Mouse (Mus musculus) embryonic facial prominence, embryonic 14.5 days (tissue): Measurements from ENCODE around the gene Gm38655. TPM values are rescaled to one million over a fixed set of nuclear protein-coding genes. Genes with fewer than 3 reads are reported as not detected.
A peak's percentile ranks its signal among the peaks of the same experiment; 100 is the strongest.
"Not testable (repeated sequence)": the region's sequence is repeated elsewhere in the genome, so short reads cannot be mapped to it uniquely, and the experiment has no call there.

Experiments used
- ATAC-seq: fragments of 200-750 bp; cut with Nextera tagmentation; 2 replicates; pipeline ENCODE4 v1.8.0; 2017; ENCODE audit warnings: low read depth, moderate number of reproducible peaks, moderate TSS enrichment
- DNase-seq: peaks from one replicate; pipeline ENCODE4 v3.0.0-alpha.2; 2015; ENCODE audit warnings: low spot score
- H3K27ac ChIP-seq: fragments of 300-500 bp; sonication (generic); replicated peaks from 2 replicates; pipeline ENCODE4 v1.5.1; 2014; ENCODE audit warnings: low read depth, mild to moderate bottlenecking, low read length, moderate library complexity
- H3K27me3 ChIP-seq: fragments of 300-500 bp; sonication (generic); replicated peaks from 2 replicates; pipeline ENCODE4 v1.6.1; 2014; ENCODE audit warnings: low read length; ENCODE audit not compliant: control insufficient read depth, insufficient read depth
- H3K36me3 ChIP-seq: fragments of 300-500 bp; sonication (generic); 2 replicates; pipeline ENCODE4 v1.6.1; 2014; ENCODE audit warnings: low read length, mixed read lengths; ENCODE audit not compliant: control insufficient read depth, insufficient read depth
- H3K4me1 ChIP-seq: fragments of 300-500 bp; sonication (generic); 2 replicates; pipeline ENCODE4 v1.6.1; 2014; ENCODE audit warnings: antibody characterized with exemption, low read length; ENCODE audit not compliant: control insufficient read depth, insufficient read depth
- H3K4me2 ChIP-seq: fragments of 300-500 bp; sonication (generic); 2 replicates; pipeline ENCODE4 v1.6.1; 2014; ENCODE audit warnings: low read depth, mild to moderate bottlenecking, low read length, moderate library complexity, mixed read lengths
- H3K4me3 ChIP-seq: fragments of 300-500 bp; sonication (generic); 2 replicates; pipeline ENCODE4 v1.5.1; 2014; ENCODE audit warnings: low read depth, mild to moderate bottlenecking, low read length
- H3K9ac ChIP-seq: fragments of 300-500 bp; sonication (generic); 2 replicates; pipeline ENCODE4 v1.6.1; 2014; ENCODE audit warnings: low read depth, mild to moderate bottlenecking, low read length, moderate library complexity, mixed read lengths
- H3K9me3 ChIP-seq: fragments of 300-500 bp; sonication (generic); 2 replicates; pipeline ENCODE4 v1.6.1; 2016; ENCODE audit warnings: low read length; ENCODE audit not compliant: control insufficient read depth
- WGBS: fragments of 180-500 bp; shearing (Covaris S2); extraction: QIAGEN DNeasy Blood & Tissue Kit; methylation state at CpG from one replicate; pipeline ENCODE4 v1.1.7; 2014; 5-methylcytosine and 5-hydroxymethylcytosine counted together
- polyA plus RNA-seq: library from polyadenylated mRNA; unstranded; fragments of >200 nt; fragmentation: Nextera tagmentation; extraction: Ambion mirVana; gene quantifications from 2 replicates; pipeline ENCODE4 v1.2.1, GENCODE M21; 2014

Gene Gm38655
- polyA plus RNA-seq, result 0.25 TPM in 1 of 2 replicates, not detected in the other

GRCm38 (mm10) chr17:25175411-25175810 lies at the start of gene Gm38655:
Gene Gm38655, minus strand, starts transcription at chr17:25175471.
- no peaks in the 10 kb centered on the region for H3K4me1 ChIP-seq
- no peak within 1 kb of the TSS for H3K27ac ChIP-seq
- no peak within 1 kb of the TSS for H3K4me3 ChIP-seq
- H3K9ac ChIP-seq, result no peak within 1 kb of the TSS; the same call in 1 of the 2 replicates
- ATAC-seq, result 0 out of 2 replicates have a peak, but pooled peaks have one; percentile 26
- H3K4me2 ChIP-seq, result no peak within 1 kb of the TSS
- no peak for DNase-seq
- H3K9me3 ChIP-seq, result no peaks in the 10 kb centered on the region
- whole genome bisulfite sequencing, result 52% methylated on average over 9 of the region's 9 CpGs
- H3K36me3 ChIP-seq, result no peaks in the 10 kb centered on the region
- H3K27me3 ChIP-seq, result no peaks in the 10 kb centered on the region

DNA sequence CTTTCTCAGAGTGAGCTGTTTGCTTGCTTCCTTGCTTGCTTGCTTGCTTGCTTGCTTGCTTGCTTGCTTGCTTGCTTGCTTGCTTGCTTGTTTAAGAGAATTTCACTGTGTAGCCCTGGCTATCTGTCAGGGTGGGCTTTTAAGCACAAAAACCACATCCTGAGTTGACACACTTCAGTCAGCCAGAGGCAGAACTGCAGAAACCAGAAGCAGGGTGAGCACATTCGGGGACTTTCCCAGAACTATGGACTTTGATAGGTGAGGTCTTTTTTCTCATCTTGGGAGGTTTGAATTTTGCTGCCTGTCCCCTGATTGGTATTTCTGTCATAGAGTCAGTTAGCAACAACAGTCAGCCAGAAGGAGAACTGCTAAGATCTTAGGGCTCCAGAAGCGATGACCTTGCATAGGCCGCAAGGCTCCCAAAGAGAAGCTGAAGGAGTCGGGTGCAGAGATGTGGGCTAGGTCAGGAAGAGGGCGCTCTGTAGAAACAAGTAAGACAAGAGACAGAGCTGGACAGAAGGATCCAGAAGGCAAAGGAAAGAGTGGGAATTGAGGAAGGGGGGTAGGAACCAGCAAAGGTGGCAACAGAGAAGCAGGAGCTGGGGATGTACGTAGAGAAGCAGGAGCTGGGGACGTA lies 49.4 kb upstream of the Gm38655 start:
- DNase-seq (no peak), ATAC-seq (no peak)
- Histone ChIP-seq H3K36me3 (peaks cover 42% of the 10 kb centered on the region), H3K4me1 (peaks cover 10% of the 10 kb centered on the region), H3K27ac (no peak overlapping the region), H3K9ac (no peak overlapping the region), H3K4me3 (no peak overlapping the region), H3K4me2 (no peak overlapping the region), H3K27me3 (no peaks in the 10 kb centered on the region), H3K9me3 (no peaks in the 10 kb centered on the region)
- WGBS, result 90% methylated on average over 7 of the region's 7 CpGs

- no peak overlapping the region; the same call in 1 of the 2 replicates for H3K27ac ChIP-seq
Observed at GRCm38 (mm10) chr17:25222951-25223601, 47.8 kb upstream of the Gm38655 start.

GRCm38 (mm10) chr17:25222504-25222940 lies 47.3 kb upstream of the Gm38655 start:
- Histone ChIP-seq H3K36me3 (peaks cover 47% of the 10 kb centered on the region), H3K4me3 (peak overlapping the region; percentile 39), H3K4me2 (peak overlapping the region; percentile 78), H3K9ac (peak overlapping the region; percentile 42; the same call in 1 of the 2 replicates)
- DNase-seq, H3K4me1 ChIP-seq, H3K27ac ChIP-seq, H3K27me3 ChIP-seq, H3K9me3 ChIP-seq: not testable (repeated sequence)
- 11% methylated on average over 13 of the region's 28 CpGs for WGBS
- peak; percentile 87 for ATAC-seq

More at GRCm38 (mm10) chr17:25222951-25223601, 47.8 kb upstream of the Gm38655 start:
- H3K4me2 ChIP-seq, result peak overlapping the region; percentile 48
- H3K4me1 ChIP-seq, result peaks cover 10% of the 10 kb centered on the region
- DNase-seq (no peak), ATAC-seq (no peak)
- no peaks in the 10 kb centered on the region for H3K9me3 ChIP-seq
- 43% methylated on average over 6 of the region's 6 CpGs for WGBS
- peaks cover 45% of the 10 kb centered on the region for H3K36me3 ChIP-seq
- H3K27me3 ChIP-seq, result no peaks in the 10 kb centered on the region
- H3K4me3 ChIP-seq, result peak overlapping the region; percentile 39
- peak overlapping the region; percentile 42; the same call in 1 of the 2 replicates for H3K9ac ChIP-seq

GRCm38 (mm10) chr17:25221821-25222503 lies 46.7 kb upstream of the Gm38655 start:
- H3K9me3 ChIP-seq, result no peaks in the 10 kb centered on the region
- H3K27ac ChIP-seq, result 0 out of 2 replicates have a peak overlapping the region, but pooled peaks have one; percentile 21
- peak overlapping the region; percentile 78 for H3K4me2 ChIP-seq
- DNase-seq (peak; percentile 63), ATAC-seq (peak; percentile 91)
- peak overlapping the region; percentile 60 for H3K9ac ChIP-seq
- 4% methylated on average over 12 of the region's 30 CpGs for WGBS
- peaks cover 10% of the 10 kb centered on the region for H3K4me1 ChIP-seq
- H3K36me3 ChIP-seq, result peaks cover 46% of the 10 kb centered on the region
- H3K4me3 ChIP-seq, result peak overlapping the region; percentile 39
- H3K27me3 ChIP-seq, result no peaks in the 10 kb centered on the region

DNA sequence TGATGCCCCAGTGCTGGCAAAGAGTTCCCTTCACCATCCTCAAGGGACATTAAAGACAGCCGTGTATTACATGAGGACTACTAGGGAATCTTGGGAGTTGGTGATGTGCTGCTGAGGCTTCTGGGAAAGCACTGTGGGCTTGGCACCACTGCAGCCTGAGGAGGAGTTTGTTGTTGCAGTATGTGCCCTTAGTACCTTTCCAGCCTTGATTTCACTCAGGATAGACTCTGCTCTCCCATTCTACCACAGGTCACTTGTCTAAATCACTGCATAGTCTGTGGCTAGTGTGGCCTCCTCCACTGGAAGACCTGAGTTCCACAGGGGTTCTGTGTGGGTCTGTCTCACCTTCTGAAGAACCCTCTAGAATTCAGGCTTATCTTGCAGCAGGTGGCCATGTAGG lies 45.5 kb upstream of the Gm38655 start:
- H3K9me3 ChIP-seq, result no peaks in the 10 kb centered on the region
- no peak overlapping the region for H3K4me2 ChIP-seq
- H3K4me1 ChIP-seq, result peaks cover 10% of the 10 kb centered on the region
- peaks cover 45% of the 10 kb centered on the region for H3K36me3 ChIP-seq
- H3K9ac ChIP-seq, result no peak overlapping the region
- no peaks in the 10 kb centered on the region for H3K27me3 ChIP-seq
- 57% methylated on average over 1 of the region's 1 CpGs for WGBS
- no peak for DNase-seq
- no peak overlapping the region for H3K4me3 ChIP-seq
- no peak for ATAC-seq
- no peak overlapping the region for H3K27ac ChIP-seq

GRCm38 (mm10) chr17:25219492-25220295 lies 44.4 kb upstream of the Gm38655 start:
- Histone ChIP-seq H3K9me3 (no peaks in the 10 kb centered on the region), H3K27me3 (no peaks in the 10 kb centered on the region), H3K27ac (no peak overlapping the region), H3K36me3 (peaks cover 53% of the 10 kb centered on the region), H3K4me3 (no peak overlapping the region), H3K9ac (no peak overlapping the region), H3K4me1 (peaks cover 10% of the 10 kb centered on the region), H3K4me2 (no peak overlapping the region)
- 88% methylated on average over 15 of the region's 15 CpGs for WGBS
- no peak for DNase-seq
- no peak for ATAC-seq

DNA sequence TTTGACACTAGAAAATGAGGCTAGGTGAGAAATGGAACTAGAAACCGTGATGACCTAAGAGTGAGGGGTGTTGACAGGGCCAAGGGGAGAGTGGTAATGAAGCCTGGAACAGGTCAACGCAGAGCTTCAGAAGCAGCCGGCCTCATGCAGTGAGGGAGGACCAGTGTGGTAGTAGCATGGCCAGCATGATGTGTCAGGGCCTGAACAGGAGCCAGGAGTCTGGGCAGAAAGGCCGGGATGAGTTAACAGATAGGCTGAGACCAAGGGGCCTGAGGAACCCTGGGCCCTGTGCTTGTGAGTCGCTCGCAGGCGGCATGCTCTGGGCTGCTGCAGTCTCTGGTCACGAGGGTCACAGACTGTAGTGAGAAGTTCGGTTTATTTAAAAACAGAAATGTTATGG lies 43.7 kb upstream of the Gm38655 start:
- Histone ChIP-seq H3K27ac (no peak overlapping the region), H3K27me3 (no peaks in the 10 kb centered on the region), H3K9ac (no peak overlapping the region), H3K4me2 (no peak overlapping the region), H3K4me1 (peaks cover 10% of the 10 kb centered on the region), H3K36me3 (peaks cover 58% of the 10 kb centered on the region), H3K4me3 (no peak overlapping the region), H3K9me3 (no peaks in the 10 kb centered on the region)
- ATAC-seq (no peak), DNase-seq (no peak)
- WGBS, result 88% methylated on average over 9 of the region's 9 CpGs
